Mouse (Mus musculus): ENCODE data around the gene Rufy3. TPM values are rescaled to one million over a fixed set of nuclear protein-coding genes. Genes with fewer than 3 reads are reported as not detected.

Gene Rufy3
- polyA plus RNA-seq, 1 experiment: 4.9 TPM

DNA sequence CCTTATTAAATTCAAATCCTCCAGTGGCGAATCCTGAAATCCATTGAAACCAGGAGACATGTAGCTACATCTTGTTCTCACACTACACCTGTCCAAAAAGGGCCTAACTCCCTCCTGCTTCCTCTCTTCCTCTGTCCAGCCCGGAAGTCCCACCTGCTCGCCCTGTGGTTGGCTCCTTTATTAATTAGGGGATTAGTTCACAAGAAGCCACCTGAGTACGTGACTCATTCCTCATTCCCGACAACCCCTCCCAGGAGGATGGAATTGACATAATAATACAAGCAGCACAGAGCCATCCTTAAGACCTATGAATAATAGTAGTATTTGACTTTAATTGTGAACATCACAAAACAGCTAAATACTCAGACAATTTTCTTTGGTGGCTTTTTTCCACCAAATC is 69.2 kb downstream of the Rufy3 start:
- H3ac ChIP-seq (ENCODE audit: control insufficient read depth, insufficient read length): no peak overlapping the region
- no peak overlapping the region for H3K4me3 ChIP-seq
- no peak overlapping the region for H3K4me2 ChIP-seq (ENCODE audit: low read depth)
- H3K79me2 ChIP-seq (ENCODE audit: control insufficient read depth, insufficient read depth): no peaks in the 10 kb centered on the region
- H3K27me3 ChIP-seq (ENCODE audit: control insufficient read depth, insufficient read depth, insufficient read length): no peaks in the 10 kb centered on the region
- no peak for TF ChIP-seq E2F4 (IDR thresholded peaks at IDR 0.05; ENCODE audit: insufficient read depth)
- TF ChIP-seq USF1 (IDR thresholded peaks at IDR 0.05; ENCODE audit: low read depth): no peak
- TF ChIP-seq MYOG (IDR thresholded peaks at IDR 0.05; ENCODE audit: control insufficient read depth in 1 of 3, insufficient read depth in 1 of 3, insufficient read length in 2 of 3, low read depth in 2 of 3): no peak
- no peak for TF ChIP-seq SRF (IDR thresholded peaks at IDR 0.05; ENCODE audit: control insufficient read depth, insufficient read length, low read depth)
- no peak for TF ChIP-seq REST (IDR thresholded peaks at IDR 0.05; ENCODE audit: insufficient read depth, insufficient read length)
- no peak for TF ChIP-seq MAX (IDR thresholded peaks at IDR 0.05; ENCODE audit: low read depth)
- no peak for TF ChIP-seq TCF3 (IDR thresholded peaks at IDR 0.05; ENCODE audit: insufficient read length, low read depth)
- TF ChIP-seq TCF12 (IDR thresholded peaks at IDR 0.05; ENCODE audit: insufficient read depth, poor library complexity, severe bottlenecking): no peak
- TF ChIP-seq POLR2AphosphoS2 (IDR thresholded peaks at IDR 0.05; ENCODE audit: insufficient read length, low read depth): no peak
- peaks cover 13% of the 10 kb centered on the region for H3K36me3 ChIP-seq (ENCODE audit: control insufficient read depth, insufficient read depth)

DNA sequence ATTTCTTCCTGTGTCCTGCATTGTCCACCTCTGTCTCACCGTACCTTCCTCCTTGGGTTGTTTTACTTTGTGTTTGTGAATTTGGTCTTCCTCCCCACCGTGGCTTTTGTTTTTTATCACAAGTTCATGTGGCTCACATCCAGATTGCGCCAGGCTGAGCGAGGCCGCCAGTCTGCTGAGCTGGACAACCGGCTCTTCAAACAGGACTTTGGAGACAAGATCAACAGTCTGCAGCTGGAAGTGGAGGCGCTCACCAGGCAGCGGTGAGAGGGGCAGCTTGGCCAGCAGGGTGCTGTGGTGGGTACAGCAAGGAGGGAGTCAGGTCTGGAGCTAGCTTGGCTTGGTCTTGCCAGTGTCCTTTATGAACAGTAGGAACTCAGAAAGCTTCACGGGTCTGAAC is 77.9 kb downstream of the Rufy3 start:
- H3K4me3 ChIP-seq: no peak overlapping the region
- no peak overlapping the region for H3K4me2 ChIP-seq (ENCODE audit: low read depth)
- H3K27me3 ChIP-seq (ENCODE audit: control insufficient read depth, insufficient read depth, insufficient read length): no peaks in the 10 kb centered on the region
- H3K79me2 ChIP-seq (ENCODE audit: control insufficient read depth, insufficient read depth): no peaks in the 10 kb centered on the region
- TF ChIP-seq MAX (IDR thresholded peaks at IDR 0.05; ENCODE audit: low read depth) (no peak), MYOD1 (IDR thresholded peaks at IDR 0.05; ENCODE audit: control insufficient read depth in 1 of 3, insufficient read length in 2 of 3, low read depth in 2 of 3) (no peak), SRF (IDR thresholded peaks at IDR 0.05; ENCODE audit: control insufficient read depth, insufficient read length, low read depth) (no peak), MYOG (IDR thresholded peaks at IDR 0.05; ENCODE audit: control insufficient read depth in 1 of 3, insufficient read depth in 1 of 3, insufficient read length in 2 of 3, low read depth in 2 of 3) (no peak), CEBPB (IDR thresholded peaks at IDR 0.05; ENCODE audit: insufficient read depth, poor library complexity, severe bottlenecking) (no peak), USF1 (IDR thresholded peaks at IDR 0.05; ENCODE audit: low read depth) (no peak), TCF12 (IDR thresholded peaks at IDR 0.05; ENCODE audit: insufficient read depth, poor library complexity, severe bottlenecking) (no peak), E2F4 (IDR thresholded peaks at IDR 0.05; ENCODE audit: insufficient read depth) (no peak), REST (IDR thresholded peaks at IDR 0.05; ENCODE audit: insufficient read depth, insufficient read length) (no peak), POLR2A (IDR thresholded peaks at IDR 0.05; ENCODE audit: insufficient read length, low read depth) (no peak), POLR2AphosphoS2 (IDR thresholded peaks at IDR 0.05; ENCODE audit: insufficient read length, low read depth) (no peak), TCF3 (IDR thresholded peaks at IDR 0.05; ENCODE audit: insufficient read length, low read depth) (no peak)
- H3ac ChIP-seq (ENCODE audit: control insufficient read depth, insufficient read length): no peak overlapping the region
- H3K36me3 ChIP-seq (ENCODE audit: control insufficient read depth, insufficient read depth): peaks cover 6% of the 10 kb centered on the region

DNA sequence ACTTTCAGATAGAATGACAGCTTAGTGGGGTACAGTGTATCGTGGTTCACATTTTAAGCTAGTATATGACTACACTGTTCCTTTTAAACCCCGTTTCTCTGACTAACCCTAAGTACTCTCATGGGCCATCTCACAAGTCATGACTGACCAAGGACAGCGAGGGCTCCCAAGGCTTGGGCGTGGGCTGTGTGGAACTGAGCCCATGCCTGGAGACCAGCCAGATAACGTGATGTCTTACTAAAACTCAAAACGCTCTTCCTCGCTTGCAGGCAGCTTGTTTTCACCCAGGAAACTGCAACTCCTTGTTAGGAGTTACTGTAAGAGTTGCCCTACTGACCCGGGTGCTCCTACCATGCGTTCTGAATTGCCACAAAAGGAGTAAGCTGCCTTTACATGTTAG is 78.7 kb downstream of the Rufy3 start:
- Histone ChIP-seq H3K36me3 (ENCODE audit: control insufficient read depth, insufficient read depth) (peaks cover 6% of the 10 kb centered on the region), H3ac (ENCODE audit: control insufficient read depth, insufficient read length) (no peak overlapping the region), H3K4me3 (no peak overlapping the region), H3K27me3 (ENCODE audit: control insufficient read depth, insufficient read depth, insufficient read length) (no peaks in the 10 kb centered on the region), H3K4me2 (ENCODE audit: low read depth) (no peak overlapping the region), H3K79me2 (ENCODE audit: control insufficient read depth, insufficient read depth) (no peaks in the 10 kb centered on the region)
- TF ChIP-seq MYOD1 (IDR thresholded peaks at IDR 0.05; ENCODE audit: control insufficient read depth in 1 of 3, insufficient read length in 2 of 3, low read depth in 2 of 3): no peak
- no peak for TF ChIP-seq E2F4 (IDR thresholded peaks at IDR 0.05; ENCODE audit: insufficient read depth)
- no peak for TF ChIP-seq MAX (IDR thresholded peaks at IDR 0.05; ENCODE audit: low read depth)
- TF ChIP-seq MYOG (IDR thresholded peaks at IDR 0.05; ENCODE audit: control insufficient read depth in 1 of 3, insufficient read depth in 1 of 3, insufficient read length in 2 of 3, low read depth in 2 of 3): no peak
- TF ChIP-seq POLR2A (IDR thresholded peaks at IDR 0.05; ENCODE audit: insufficient read length, low read depth): no peak
- TF ChIP-seq SRF (IDR thresholded peaks at IDR 0.05; ENCODE audit: control insufficient read depth, insufficient read length, low read depth): no peak
- TF ChIP-seq REST (IDR thresholded peaks at IDR 0.05; ENCODE audit: insufficient read depth, insufficient read length): no peak
- no peak for TF ChIP-seq USF1 (IDR thresholded peaks at IDR 0.05; ENCODE audit: low read depth)

DNA sequence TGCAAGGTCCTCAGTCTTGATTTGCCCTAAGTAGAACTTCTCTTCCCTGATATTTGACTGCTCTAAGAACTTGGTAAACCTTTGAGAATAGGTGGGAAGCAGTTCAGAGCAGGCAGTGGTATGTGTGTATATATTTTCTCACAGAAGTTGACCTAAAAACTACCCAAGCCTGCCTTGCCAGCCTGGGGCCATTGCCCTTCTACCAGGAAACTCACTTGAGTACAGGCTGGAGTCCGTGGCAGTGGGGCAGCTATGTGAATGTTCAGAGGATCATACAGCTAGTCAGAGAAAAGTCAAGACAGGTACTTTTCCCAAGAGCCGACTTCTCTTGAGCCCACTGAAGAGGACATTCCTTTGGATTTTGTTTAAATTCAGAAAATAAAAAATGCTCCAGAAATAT is 80.1 kb downstream of the Rufy3 start:
- no peak overlapping the region for H3K4me2 ChIP-seq (ENCODE audit: low read depth)
- H3K36me3 ChIP-seq (ENCODE audit: control insufficient read depth, insufficient read depth): peaks cover 1% of the 10 kb centered on the region
- no peaks in the 10 kb centered on the region for H3K27me3 ChIP-seq (ENCODE audit: control insufficient read depth, insufficient read depth, insufficient read length)
- TF ChIP-seq TCF12 (IDR thresholded peaks at IDR 0.05; ENCODE audit: insufficient read depth, poor library complexity, severe bottlenecking) (no peak), MAX (IDR thresholded peaks at IDR 0.05; ENCODE audit: low read depth) (no peak), MYOD1 (IDR thresholded peaks at IDR 0.05; ENCODE audit: control insufficient read depth in 1 of 3, insufficient read length in 2 of 3, low read depth in 2 of 3) (no peak), MYOG (IDR thresholded peaks at IDR 0.05; ENCODE audit: control insufficient read depth in 1 of 3, insufficient read depth in 1 of 3, insufficient read length in 2 of 3, low read depth in 2 of 3) (no peak), CEBPB (IDR thresholded peaks at IDR 0.05; ENCODE audit: insufficient read depth, poor library complexity, severe bottlenecking) (no peak), POLR2A (IDR thresholded peaks at IDR 0.05; ENCODE audit: insufficient read length, low read depth) (no peak), REST (IDR thresholded peaks at IDR 0.05; ENCODE audit: insufficient read depth, insufficient read length) (no peak)
- no peak overlapping the region for H3K4me3 ChIP-seq
- no peak overlapping the region for H3ac ChIP-seq (ENCODE audit: control insufficient read depth, insufficient read length)
- H3K79me2 ChIP-seq (ENCODE audit: control insufficient read depth, insufficient read depth): no peaks in the 10 kb centered on the region

DNA sequence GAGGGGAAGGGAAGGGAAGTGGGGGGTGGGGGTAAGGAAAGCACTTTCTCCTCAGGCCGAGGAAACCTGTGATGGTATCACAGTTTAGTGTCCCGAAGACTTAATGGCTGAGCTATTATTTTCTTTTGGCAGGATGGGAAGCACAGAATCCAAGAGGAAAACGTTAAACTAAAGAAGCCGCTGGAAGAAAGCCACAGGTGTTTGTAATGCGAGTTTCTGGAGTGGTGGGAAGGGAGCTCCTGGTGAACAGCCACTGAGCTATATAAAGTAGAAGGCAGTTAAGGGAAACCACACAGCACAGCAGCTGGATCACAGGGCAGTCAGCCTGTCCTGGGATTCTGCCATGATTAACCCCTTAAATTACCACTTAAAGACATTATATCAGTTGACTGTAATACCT is 80.6 kb downstream of the Rufy3 start:
- H3ac ChIP-seq (ENCODE audit: control insufficient read depth, insufficient read length): no peak overlapping the region
- no peaks in the 10 kb centered on the region for H3K79me2 ChIP-seq (ENCODE audit: control insufficient read depth, insufficient read depth)

More for the DNA sequence above, 80.6 kb downstream of the Rufy3 start:
- H3K27me3 ChIP-seq (ENCODE audit: control insufficient read depth, insufficient read depth, insufficient read length): no peaks in the 10 kb centered on the region
- H3K36me3 ChIP-seq (ENCODE audit: control insufficient read depth, insufficient read depth): no peaks in the 10 kb centered on the region
- H3K4me3 ChIP-seq: no peak overlapping the region
- no peak overlapping the region for H3K4me2 ChIP-seq (ENCODE audit: low read depth)
- TF ChIP-seq MAX (IDR thresholded peaks at IDR 0.05; ENCODE audit: low read depth): no peak
- no peak for TF ChIP-seq POLR2A (IDR thresholded peaks at IDR 0.05; ENCODE audit: insufficient read length, low read depth)
- no peak for TF ChIP-seq TCF3 (IDR thresholded peaks at IDR 0.05; ENCODE audit: insufficient read length, low read depth)
- no peak for TF ChIP-seq SRF (IDR thresholded peaks at IDR 0.05; ENCODE audit: control insufficient read depth, insufficient read length, low read depth)
- no peak for TF ChIP-seq USF1 (IDR thresholded peaks at IDR 0.05; ENCODE audit: low read depth)
- peak in 1 of 3 experiments; percentile 3 for TF ChIP-seq MYOG (IDR thresholded peaks at IDR 0.05; ENCODE audit: control insufficient read depth in 1 of 3, insufficient read depth in 1 of 3, insufficient read length in 2 of 3, low read depth in 2 of 3)
- TF ChIP-seq MYOD1 (IDR thresholded peaks at IDR 0.05; ENCODE audit: control insufficient read depth in 1 of 3, insufficient read length in 2 of 3, low read depth in 2 of 3): peak in 1 of 3 experiments; percentile 48
- no peak for TF ChIP-seq E2F4 (IDR thresholded peaks at IDR 0.05; ENCODE audit: insufficient read depth)
- no peak for TF ChIP-seq REST (IDR thresholded peaks at IDR 0.05; ENCODE audit: insufficient read depth, insufficient read length)

All from myocyte (in vitro differentiated cells).